Mouse (Mus musculus): Measurements from ENCODE around the gene Bsx.

Bsx gene

DNA sequence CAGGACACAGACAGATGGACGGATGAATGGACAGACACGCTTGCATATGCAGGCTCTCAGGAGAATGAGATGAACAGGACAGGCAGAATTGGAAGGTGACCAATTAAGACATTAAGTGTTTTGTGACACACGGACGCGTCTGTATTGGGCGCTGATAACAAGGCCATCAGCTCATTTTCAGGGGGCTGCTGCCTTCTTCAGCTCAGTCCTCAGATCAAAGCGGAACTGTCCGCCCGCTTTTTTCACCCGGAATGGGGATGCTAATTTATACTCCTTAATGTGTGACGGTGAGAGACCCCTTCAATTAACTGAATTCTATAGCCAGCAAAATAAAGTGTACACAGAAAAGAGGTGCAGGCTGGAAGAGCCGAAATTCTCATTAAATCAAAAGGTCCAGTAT lies 15.5 kb downstream of the Bsx start:
- DNase-seq (ENCODE audit: low read depth, low spot score), result no peak

DNA sequence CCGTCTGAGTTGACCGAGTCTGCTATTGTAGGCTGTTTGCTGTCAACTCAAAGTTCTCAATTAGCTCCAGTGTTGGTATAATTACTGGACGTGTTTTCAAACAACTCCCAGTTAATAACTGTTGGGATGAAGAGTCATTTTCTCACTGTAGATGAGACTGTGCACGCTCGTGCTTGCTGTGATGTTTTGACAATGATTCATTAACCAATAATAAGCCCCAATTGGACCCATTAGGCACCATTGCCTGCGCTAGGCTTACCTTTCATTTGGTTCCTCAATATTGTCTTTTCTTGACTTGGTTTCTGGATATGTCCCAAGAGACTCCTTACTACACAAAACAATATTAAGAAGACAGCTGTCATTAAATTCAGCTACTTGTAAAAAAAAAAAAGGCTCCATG lies 18.5 kb downstream of the Bsx start:
- DNase-seq (ENCODE audit: low read depth, low spot score), result no peak

DNA sequence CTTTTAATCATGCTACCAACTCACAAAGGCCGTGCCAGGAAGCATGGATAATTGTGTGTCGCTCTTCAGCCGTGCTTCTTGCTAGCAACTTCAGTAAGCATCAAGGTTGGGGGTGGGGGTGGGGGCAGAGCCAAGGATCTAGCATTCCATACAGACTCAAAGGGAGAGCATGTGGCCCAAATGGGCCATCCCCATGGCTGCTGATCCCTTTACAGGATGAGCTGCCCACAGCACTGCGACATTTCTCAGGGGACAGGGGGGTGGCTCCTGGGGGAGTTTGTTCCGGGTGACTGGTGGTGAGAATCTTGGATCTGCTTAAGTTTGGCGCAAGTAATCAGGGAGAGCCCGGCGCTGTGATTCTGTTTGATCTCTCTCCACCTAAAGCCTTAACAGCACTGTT lies 33.5 kb downstream of the Bsx start:
- no peak for DNase-seq (ENCODE audit: low read depth, low spot score)

DNA sequence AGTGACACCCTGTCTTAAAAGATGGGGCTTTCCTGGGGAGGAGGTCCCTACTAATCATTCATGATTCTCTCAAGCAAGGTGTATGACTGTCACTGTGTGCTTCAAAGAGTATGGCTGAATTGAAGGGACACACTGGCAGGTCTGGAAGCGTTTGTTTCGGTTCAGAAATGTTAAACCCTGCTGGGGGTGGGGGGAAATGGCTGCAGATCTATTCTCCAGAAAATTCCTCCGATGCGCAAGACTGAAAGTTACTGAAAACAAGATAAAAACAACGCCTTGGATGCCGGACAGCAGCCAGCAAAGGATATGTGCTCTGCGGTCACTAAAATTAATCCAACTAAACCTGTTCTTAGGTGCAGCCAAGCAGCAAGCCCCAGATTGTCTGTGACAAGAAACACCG lies 34.5 kb downstream of the Bsx start:
- DNase-seq (ENCODE audit: low read depth, low spot score), result no peak

DNA sequence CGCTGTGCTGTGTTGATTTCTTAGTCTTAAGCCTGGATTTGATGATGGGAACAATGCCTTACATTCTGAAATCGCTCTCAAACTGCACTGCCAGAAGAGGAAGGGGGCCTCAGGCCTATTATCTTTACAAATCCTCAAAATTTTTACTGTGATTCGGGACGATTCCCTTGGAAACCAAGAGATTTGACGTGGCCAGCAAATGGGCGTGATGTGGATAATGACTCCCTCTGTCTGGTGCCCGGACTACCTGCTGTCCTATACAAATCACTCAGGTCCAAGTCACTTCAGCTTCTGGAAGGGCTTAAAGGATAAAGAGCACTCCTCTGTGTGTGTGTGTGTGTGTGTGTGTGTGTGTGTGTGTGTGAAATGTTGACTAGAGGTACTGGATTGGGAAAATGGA lies 35.0 kb downstream of the Bsx start:
- no peak for DNase-seq (ENCODE audit: low read depth, low spot score)

DNA sequence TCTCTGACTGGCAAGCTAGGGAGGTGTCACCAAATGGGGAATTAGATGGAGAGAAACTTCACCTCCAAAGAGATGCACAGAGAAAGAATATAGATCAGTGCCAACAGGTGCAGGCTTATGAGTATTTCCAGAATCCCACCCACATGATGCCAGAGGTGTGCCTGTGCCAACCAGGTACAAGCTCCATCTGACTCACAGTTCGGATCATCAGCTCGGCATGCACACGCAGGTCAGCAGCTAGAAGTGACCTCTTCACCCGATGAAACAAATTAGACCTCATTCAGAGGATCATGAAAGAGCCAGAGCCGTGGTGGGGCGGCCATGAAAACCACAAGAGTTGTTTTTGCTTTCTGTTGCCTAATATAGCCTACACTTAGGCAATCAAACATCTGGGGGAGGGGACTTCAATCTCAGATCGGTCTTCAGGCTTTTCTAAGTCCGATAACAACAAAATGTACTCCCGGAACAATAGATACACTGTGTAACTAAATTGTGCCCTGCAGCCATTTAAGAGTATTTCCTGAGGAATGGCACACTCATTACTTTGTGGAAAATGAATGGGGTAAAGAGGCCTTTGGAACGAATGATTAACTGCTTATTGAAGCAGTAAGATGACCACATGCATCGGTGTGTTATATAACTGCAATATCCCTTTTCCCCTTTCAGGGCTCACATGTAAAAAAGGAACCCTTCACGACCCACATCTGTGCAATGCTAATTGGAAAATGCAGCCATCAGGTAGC lies 44.1 kb downstream of the Bsx start:
- no peak for DNase-seq (ENCODE audit: low read depth, low spot score)

DNA sequence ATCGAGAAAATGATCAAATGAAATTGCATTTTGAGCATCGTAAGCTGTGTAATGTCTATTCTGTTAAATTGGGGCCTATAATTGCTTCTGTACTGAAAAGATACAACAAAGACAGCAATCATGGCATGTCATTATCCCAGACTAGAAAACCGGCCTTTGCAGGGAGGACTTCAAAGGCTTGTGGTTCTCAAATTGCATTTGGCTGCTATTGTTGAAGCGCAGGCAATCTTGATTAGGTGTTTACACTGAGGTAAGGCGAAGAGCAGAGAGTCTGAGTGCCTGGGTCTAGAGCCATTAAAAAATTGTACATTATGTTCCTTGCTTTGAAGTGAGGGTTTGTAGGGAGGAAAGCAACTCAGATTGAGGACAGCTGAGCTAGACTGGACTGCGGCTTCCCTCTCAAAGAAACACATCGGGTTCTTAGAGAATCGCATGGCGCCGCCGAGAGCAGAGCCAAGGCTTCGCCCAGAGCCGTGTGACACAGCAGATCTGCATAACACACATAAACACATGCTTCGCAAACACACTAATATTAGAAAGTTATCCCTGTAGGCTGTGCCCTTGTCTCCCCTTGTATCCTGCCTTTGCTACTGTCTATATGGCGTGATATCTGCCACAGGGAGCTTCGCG lies 53.5 kb downstream of the Bsx start:
- no peak for DNase-seq (ENCODE audit: low read depth, low spot score)
